Mouse (Mus musculus): ENCODE data around the gene Ust. TPM values are rescaled to one million over a fixed set of nuclear protein-coding genes. Genes with fewer than 3 reads are reported as not detected.

Ust gene
- total and polyA plus RNA-seq, 2 experiments from 2014 or later = 8.0 to 14.8 TPM

GRCm38 (mm10) chr10:8415036-8415435 lies 103.6 kb downstream of the Ust start:
- no peaks in the 10 kb centered on the region for H3K4me1 ChIP-seq (ENCODE audit: insufficient read depth, low read length)
- no peaks in the 10 kb centered on the region for H3K36me3 ChIP-seq (ENCODE audit: insufficient read depth, low read length)
- no peak for DNase-seq (ENCODE audit: low spot score)
- H3K9ac ChIP-seq (replicated peaks; ENCODE audit: low read length) = no peak overlapping the region
- no peak overlapping the region for H3K27ac ChIP-seq
- WGBS = 90% methylated on average over 7 of the region's 7 CpGs
- no peak overlapping the region for H3K4me2 ChIP-seq (ENCODE audit: low read depth, low read length)
- TF ChIP-seq CTCF (IDR thresholded peaks at IDR 0.05; ENCODE audit: low read depth) = no peak
- H3K4me3 ChIP-seq (ENCODE audit: low read length) = no peak overlapping the region
- H3K9me3 ChIP-seq (ENCODE audit: low read length) = no peaks in the 10 kb centered on the region
- ATAC-seq = no peak
- no peaks in the 10 kb centered on the region for H3K27me3 ChIP-seq (ENCODE audit: insufficient read depth, low read length)

DNA sequence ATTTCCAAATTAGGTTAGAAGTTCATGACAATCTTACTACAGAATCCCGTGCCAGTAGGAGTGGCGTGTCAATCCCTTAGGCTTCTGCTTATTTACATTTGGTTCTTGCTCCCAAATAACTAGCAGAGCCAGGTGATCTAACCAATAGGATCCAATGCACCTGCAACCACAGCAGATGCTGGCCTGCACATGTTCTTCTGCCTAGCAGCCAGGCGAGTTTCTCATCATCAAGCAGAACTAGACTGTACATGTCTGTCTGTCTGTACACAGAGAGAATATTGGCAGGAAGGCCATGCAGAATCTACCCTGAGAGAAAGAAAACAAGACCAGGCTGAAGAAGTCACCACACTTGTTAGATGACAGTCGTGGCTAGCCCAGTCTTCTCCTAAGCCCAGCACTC lies 113.5 kb downstream of the Ust start:
- Histone ChIP-seq H3K36me3 (ENCODE audit: insufficient read depth, low read length) (no peaks in the 10 kb centered on the region), H3K4me1 (ENCODE audit: insufficient read depth, low read length) (no peaks in the 10 kb centered on the region), H3K4me2 (ENCODE audit: low read depth, low read length) (no peak overlapping the region), H3K4me3 (ENCODE audit: low read length) (no peak overlapping the region), H3K9me3 (ENCODE audit: low read length) (no peaks in the 10 kb centered on the region), H3K27ac (no peak overlapping the region), H3K27me3 (ENCODE audit: insufficient read depth, low read length) (no peaks in the 10 kb centered on the region), H3K9ac (replicated peaks; ENCODE audit: low read length) (no peak overlapping the region)
- WGBS = 89% methylated on average over 4 of the region's 4 CpGs
- ATAC-seq (no peak), DNase-seq (ENCODE audit: low spot score) (no peak)
- TF ChIP-seq CTCF (IDR thresholded peaks at IDR 0.05; ENCODE audit: low read depth) = no peak

GRCm38 (mm10) chr10:8392226-8392625 lies 126.4 kb downstream of the Ust start:
- ATAC-seq = no peak
- Histone ChIP-seq H3K9ac (replicated peaks; ENCODE audit: low read length) (no peak overlapping the region), H3K9me3 (ENCODE audit: low read length) (no peaks in the 10 kb centered on the region), H3K27ac (no peak overlapping the region), H3K36me3 (ENCODE audit: insufficient read depth, low read length) (no peaks in the 10 kb centered on the region), H3K4me1 (ENCODE audit: insufficient read depth, low read length) (no peaks in the 10 kb centered on the region; the same call in 1 of the 2 replicates), H3K27me3 (ENCODE audit: insufficient read depth, low read length) (no peaks in the 10 kb centered on the region), H3K4me2 (ENCODE audit: low read depth, low read length) (no peak overlapping the region), H3K4me3 (ENCODE audit: low read length) (no peak overlapping the region)
- no peak for DNase-seq (ENCODE audit: low spot score)
- no peak for TF ChIP-seq CTCF (IDR thresholded peaks at IDR 0.05; ENCODE audit: low read depth)
- 88% methylated on average over 2 of the region's 2 CpGs for WGBS

DNA sequence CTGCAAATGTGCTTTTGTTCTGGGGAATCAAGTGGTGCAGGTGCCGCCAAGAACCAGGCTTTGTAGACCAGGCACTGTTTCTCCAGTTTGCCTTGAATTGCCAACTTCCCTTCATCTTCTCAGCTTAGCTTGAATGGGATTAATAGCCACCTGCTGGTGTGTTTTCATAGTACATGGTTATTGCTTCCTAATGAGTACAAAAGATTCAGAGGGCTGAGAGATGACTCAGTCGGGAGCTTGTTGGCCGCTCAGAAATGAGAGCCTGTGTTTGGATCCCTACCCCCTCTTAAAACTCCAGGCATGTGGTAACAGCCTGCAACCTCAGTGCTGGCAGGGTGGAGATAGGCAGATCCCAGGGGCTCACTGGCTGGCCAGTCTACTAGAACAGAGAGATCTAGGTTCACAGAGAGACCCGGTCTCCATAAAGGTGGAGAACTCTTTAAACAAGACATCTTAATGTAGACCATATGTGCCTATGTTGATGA lies 127.3 kb downstream of the Ust start:
- Histone ChIP-seq H3K4me2 (ENCODE audit: low read depth, low read length) (no peak overlapping the region), H3K27me3 (ENCODE audit: insufficient read depth, low read length) (no peaks in the 10 kb centered on the region), H3K4me3 (ENCODE audit: low read length) (no peak overlapping the region), H3K4me1 (ENCODE audit: insufficient read depth, low read length) (no peaks in the 10 kb centered on the region; the same call in 1 of the 2 replicates), H3K9me3 (ENCODE audit: low read length) (no peaks in the 10 kb centered on the region), H3K9ac (replicated peaks; ENCODE audit: low read length) (no peak overlapping the region), H3K36me3 (ENCODE audit: insufficient read depth, low read length) (no peaks in the 10 kb centered on the region), H3K27ac (no peak overlapping the region)
- TF ChIP-seq CTCF (IDR thresholded peaks at IDR 0.05; ENCODE audit: low read depth) = peak; percentile 42
- WGBS = 27% methylated on average over 4 of the region's 4 CpGs
- ATAC-seq (peak; percentile 81), DNase-seq (ENCODE audit: low spot score) (peak; percentile 72)

GRCm38 (mm10) chr10:8388239-8388638 lies 130.4 kb downstream of the Ust start:
- no peaks in the 10 kb centered on the region for H3K27me3 ChIP-seq (ENCODE audit: insufficient read depth, low read length)
- ATAC-seq (no peak), DNase-seq (ENCODE audit: low spot score) (no peak)
- no peaks in the 10 kb centered on the region for H3K9me3 ChIP-seq (ENCODE audit: low read length)
- no peak overlapping the region for H3K4me2 ChIP-seq (ENCODE audit: low read depth, low read length)
- no peak overlapping the region for H3K9ac ChIP-seq (replicated peaks; ENCODE audit: low read length)
- H3K4me3 ChIP-seq (ENCODE audit: low read length) = no peak overlapping the region
- no peaks in the 10 kb centered on the region; the same call in 1 of the 2 replicates for H3K4me1 ChIP-seq (ENCODE audit: insufficient read depth, low read length)
- 68% methylated on average over 7 of the region's 7 CpGs for WGBS
- H3K36me3 ChIP-seq (ENCODE audit: insufficient read depth, low read length) = no peaks in the 10 kb centered on the region
- no peak for TF ChIP-seq CTCF (IDR thresholded peaks at IDR 0.05; ENCODE audit: low read depth)
- no peak overlapping the region for H3K27ac ChIP-seq

GRCm38 (mm10) chr10:8369894-8370500 lies 148.6 kb downstream of the Ust start:
- H3K27ac ChIP-seq = no peak overlapping the region
- ATAC-seq (no peak), DNase-seq (ENCODE audit: low spot score) (no peak)
- H3K9ac ChIP-seq (replicated peaks; ENCODE audit: low read length) = no peak overlapping the region
- no peak for TF ChIP-seq CTCF (IDR thresholded peaks at IDR 0.05; ENCODE audit: low read depth)
- no peak overlapping the region for H3K4me3 ChIP-seq (ENCODE audit: low read length)
- no peak overlapping the region for H3K4me2 ChIP-seq (ENCODE audit: low read depth, low read length)
- H3K36me3 ChIP-seq (ENCODE audit: insufficient read depth, low read length) = no peaks in the 10 kb centered on the region
- H3K27me3 ChIP-seq (ENCODE audit: insufficient read depth, low read length) = no peaks in the 10 kb centered on the region
- WGBS = 79% methylated on average over 10 of the region's 10 CpGs
- no peaks in the 10 kb centered on the region for H3K9me3 ChIP-seq (ENCODE audit: low read length)
- no peaks in the 10 kb centered on the region for H3K4me1 ChIP-seq (ENCODE audit: insufficient read depth, low read length)

DNA sequence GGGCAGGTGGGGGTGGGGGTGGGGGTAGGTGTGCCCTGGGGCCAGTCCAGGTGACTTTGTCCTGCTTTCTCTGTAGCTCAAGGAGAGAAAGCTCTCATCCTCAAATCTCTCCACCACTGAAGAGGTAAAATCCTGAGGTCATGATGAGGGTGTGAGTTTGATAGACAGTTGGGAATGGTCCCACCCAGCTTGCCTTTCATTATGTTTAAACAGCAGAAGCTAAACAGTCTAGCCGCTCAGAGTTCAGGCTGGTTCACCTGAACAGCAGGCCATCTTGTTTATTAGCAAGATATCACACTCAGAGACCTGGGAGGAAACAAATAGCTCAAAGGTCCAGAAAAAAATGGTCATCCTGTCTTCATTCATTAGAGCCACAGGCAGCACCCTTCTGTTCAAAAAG lies 152.8 kb downstream of the Ust start:
- Histone ChIP-seq H3K4me2 (ENCODE audit: low read depth, low read length) (no peak overlapping the region), H3K27ac (no peak overlapping the region), H3K27me3 (ENCODE audit: insufficient read depth, low read length) (no peaks in the 10 kb centered on the region), H3K4me1 (ENCODE audit: insufficient read depth, low read length) (no peaks in the 10 kb centered on the region), H3K9me3 (ENCODE audit: low read length) (no peaks in the 10 kb centered on the region), H3K36me3 (ENCODE audit: insufficient read depth, low read length) (no peaks in the 10 kb centered on the region), H3K9ac (replicated peaks; ENCODE audit: low read length) (no peak overlapping the region), H3K4me3 (ENCODE audit: low read length) (no peak overlapping the region)
- WGBS = 35% methylated on average over 1 of the region's 1 CpGs
- TF ChIP-seq CTCF (IDR thresholded peaks at IDR 0.05; ENCODE audit: low read depth) = no peak
- DNase-seq (ENCODE audit: low spot score) (no peak), ATAC-seq (no peak)
